Mouse (Mus musculus) adrenal gland, postnatal 14 days (tissue): ENCODE measurements around the gene Foxo3. TPM values are rescaled to one million over a fixed set of nuclear protein-coding genes. Genes with fewer than 3 reads are reported as not detected.

Experiments used
- total RNA-seq: library from RNA; stranded (reverse); gene quantifications from 2 replicates; pipeline ENCODE4 v1.2.3, GENCODE M21; 2021

Foxo3 gene
- total RNA-seq, 1 experiment from 2014 or later, result 49.0 TPM

Other genes starting within 250 kb of the Foxo3 start
- 25.2 and 27.8 TPM in 2 replicates for gene Afg1l, start 201.8 kb upstream of the Foxo3 start, total RNA-seq
- gene Snx3, start 225.3 kb upstream of the Foxo3 start, total RNA-seq, result 197 and 210 TPM in 2 replicates